Mouse (Mus musculus): ENCODE results near the gene Aqp9.
"Not testable (repeated sequence)": the region's sequence is repeated elsewhere in the genome, so short reads cannot be mapped to it uniquely, and the experiment has no call there.

Aqp9 gene

GRCm38 (mm10) chr9:71135073-71135472, 33.4 kb downstream of the Aqp9 start:
- DNase-seq, result no peak

- DNase-seq, result no peak
Measured at GRCm38 (mm10) chr9:71133190-71133589, 35.3 kb downstream of the Aqp9 start.

GRCm38 (mm10) chr9:71131822-71132221, 36.7 kb downstream of the Aqp9 start:
- DNase-seq, result no peak

- DNase-seq, result peak; percentile 42
Measured at GRCm38 (mm10) chr9:71128911-71129310, 39.6 kb downstream of the Aqp9 start.

- peak; percentile 36 for DNase-seq
Measured at GRCm38 (mm10) chr9:71126205-71126604, 42.3 kb downstream of the Aqp9 start.

- DNase-seq, result not testable (repeated sequence)
Measured at GRCm38 (mm10) chr9:71123095-71123494, 45.4 kb downstream of the Aqp9 start.

- DNase-seq, result no peak
Measured at GRCm38 (mm10) chr9:71120924-71121323, 47.6 kb downstream of the Aqp9 start.

GRCm38 (mm10) chr9:71113166-71113565, 55.3 kb downstream of the Aqp9 start:
- DNase-seq, result peak; percentile 13

- DNase-seq, result no peak
Measured at GRCm38 (mm10) chr9:71103521-71103920, 65.0 kb downstream of the Aqp9 start.

GRCm38 (mm10) chr9:71094066-71094465, 74.4 kb downstream of the Aqp9 start:
- DNase-seq, result no peak

- peak; percentile 80 for DNase-seq
Measured at GRCm38 (mm10) chr9:71092038-71092437, 76.4 kb downstream of the Aqp9 start.

GRCm38 (mm10) chr9:71079201-71079600, 89.3 kb downstream of the Aqp9 start:
- DNase-seq, result no peak

GRCm38 (mm10) chr9:71077251-71077825, 91.1 kb downstream of the Aqp9 start:
- no peak for DNase-seq

- DNase-seq, result no peak
Measured at GRCm38 (mm10) chr9:71076201-71076648, 92.3 kb downstream of the Aqp9 start.

GRCm38 (mm10) chr9:71073831-71074230, 94.7 kb downstream of the Aqp9 start:
- peak; percentile 77 for DNase-seq

GRCm38 (mm10) chr9:71073076-71073475, 95.4 kb downstream of the Aqp9 start:
- DNase-seq, result no peak

GRCm38 (mm10) chr9:71072502-71072901, 96.0 kb downstream of the Aqp9 start:
- no peak for DNase-seq

- peak; percentile 92 for DNase-seq
Measured at GRCm38 (mm10) chr9:71071581-71072330, 96.7 kb downstream of the Aqp9 start.

GRCm38 (mm10) chr9:71070628-71071027, 97.9 kb downstream of the Aqp9 start:
- no peak for DNase-seq

- no peak for DNase-seq
Measured at GRCm38 (mm10) chr9:71068866-71069390, 99.6 kb downstream of the Aqp9 start.

- DNase-seq, result no peak
Measured at GRCm38 (mm10) chr9:71067156-71067555, 101.3 kb downstream of the Aqp9 start.

- no peak for DNase-seq
Measured at GRCm38 (mm10) chr9:71066491-71066890, 102.0 kb downstream of the Aqp9 start.

GRCm38 (mm10) chr9:71065343-71065875, 103.1 kb downstream of the Aqp9 start:
- peak; percentile 1 for DNase-seq

GRCm38 (mm10) chr9:71064291-71064840, 104.1 kb downstream of the Aqp9 start:
- no peak for DNase-seq
